Mouse (Mus musculus) layer of hippocampus, postnatal 10 days (tissue): ENCODE results near the gene Pip4k2a. TPM values are rescaled to one million over a fixed set of nuclear protein-coding genes. Genes with fewer than 3 reads are reported as not detected.
A peak's percentile ranks its signal among the peaks of the same experiment; 100 is the strongest.
"Not testable (repeated sequence)": the region's sequence is repeated elsewhere in the genome, so short reads cannot be mapped to it uniquely, and the experiment has no call there.

Source experiments
- DNase-seq, 2 experiments: peaks; one replicate each; pipeline ENCODE4 v3.0.0; 2021; ENCODE audit warnings: low spot score in 2 of 2
- long read RNA-seq: library from polyadenylated mRNA; stranded (forward); transcript quantifications from one replicate; pipeline ENCODE4 v2.0.0, GENCODE M21; 2023
- total RNA-seq, 2 experiments: library from RNA; stranded (reverse); gene quantifications; 2 replicates each; pipeline ENCODE4 v1.2.3; 2021

The Pip4k2a gene
- 10 to 100 TPM; 27.1 to 29.8 TPM for total RNA-seq
- long read RNA-seq, transcript Pip4k2a-201 (10 exons, 3,477 nt) = major isoform, 18 of 28 reads
- long read RNA-seq, partial matches to known transcripts = 2 of 28 reads
- long read RNA-seq, other reads (novel, unspliced or antisense) = 8 of 28 reads

DNA sequence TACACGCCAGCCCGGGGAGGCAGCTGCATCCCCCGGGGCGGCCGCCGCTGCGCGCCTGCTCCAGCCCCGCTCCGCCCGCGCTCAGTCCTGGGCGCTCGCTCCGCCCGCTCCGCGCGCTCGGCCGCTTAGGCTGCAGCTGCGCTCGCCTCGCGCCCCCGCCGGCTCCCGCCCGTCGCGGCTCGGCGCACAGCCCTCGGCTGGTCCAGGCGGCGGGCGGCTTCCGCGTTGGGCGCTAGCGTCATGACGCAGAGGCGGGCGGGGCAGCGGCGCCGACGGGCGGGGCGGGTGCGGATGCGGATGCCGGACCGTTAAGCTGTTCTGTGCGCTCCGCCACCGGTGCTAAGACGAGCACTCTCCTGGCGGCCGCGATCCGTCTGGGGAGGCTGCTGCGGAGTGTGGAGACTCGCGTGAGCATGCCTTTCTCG lies at the start of gene Pip4k2a, which contains the start of gene 4930426L09Rik:
Gene Pip4k2a (minus strand): TSS at position 73 of the 425 bp plus-strand sequence.
Gene 4930426L09Rik (plus strand): TSS at position 290 of the 425 bp plus-strand sequence.
- peak; percentile 91 to 94 for DNase-seq

DNA sequence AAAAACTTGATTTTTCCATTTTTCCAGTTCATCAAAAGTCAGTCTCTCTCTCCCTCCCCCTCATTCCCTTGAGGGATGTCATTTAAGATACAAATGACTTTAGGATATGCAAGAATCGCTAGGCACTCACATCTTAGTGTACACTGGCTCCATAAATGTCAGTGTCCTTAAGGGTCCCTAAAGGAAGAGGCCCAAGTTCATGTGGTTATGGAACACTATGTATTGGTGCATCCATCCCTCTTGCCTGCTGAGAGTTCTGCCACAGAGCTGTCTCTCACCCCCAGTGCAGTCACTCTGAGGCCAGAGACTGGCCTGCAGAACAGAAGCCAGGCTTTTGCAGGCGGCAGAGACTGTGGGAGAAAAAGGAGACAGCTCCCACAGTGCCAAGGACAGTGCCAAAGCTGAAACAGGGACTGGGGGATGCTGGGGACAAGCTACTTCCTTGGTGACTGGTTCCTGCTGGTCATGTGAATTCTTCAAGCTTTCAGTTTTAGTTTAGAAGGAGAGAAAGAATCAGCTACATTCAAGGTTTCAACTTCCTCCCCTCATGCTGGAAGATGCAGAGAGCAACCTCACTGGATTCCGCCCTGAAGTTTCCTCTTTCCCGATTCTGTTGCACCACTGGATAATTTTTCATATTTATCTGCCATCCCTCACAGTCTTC lies 40.1 kb upstream of the Pip4k2a start:
- DNase-seq = no peak

DNA sequence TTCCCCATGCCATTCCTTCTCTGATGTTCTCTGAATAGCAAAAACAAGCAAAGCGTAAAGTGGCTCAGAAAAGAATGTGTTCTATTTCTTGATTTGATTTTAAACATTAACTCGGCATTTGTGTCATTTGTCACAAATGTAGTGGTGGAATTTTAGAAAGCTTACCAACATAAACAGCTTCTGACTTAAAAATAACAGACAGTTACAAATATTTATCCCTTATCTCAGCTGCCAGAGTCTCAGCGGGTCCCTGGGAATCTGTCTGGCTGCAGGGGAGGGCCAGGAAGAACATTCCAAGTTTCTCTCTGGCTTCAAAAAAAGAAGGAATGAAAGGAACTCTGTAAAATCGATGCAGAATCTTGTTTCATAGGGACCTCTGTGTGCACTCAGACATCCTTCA lies 39.5 kb upstream of the Pip4k2a start:
- no peak for DNase-seq

DNA sequence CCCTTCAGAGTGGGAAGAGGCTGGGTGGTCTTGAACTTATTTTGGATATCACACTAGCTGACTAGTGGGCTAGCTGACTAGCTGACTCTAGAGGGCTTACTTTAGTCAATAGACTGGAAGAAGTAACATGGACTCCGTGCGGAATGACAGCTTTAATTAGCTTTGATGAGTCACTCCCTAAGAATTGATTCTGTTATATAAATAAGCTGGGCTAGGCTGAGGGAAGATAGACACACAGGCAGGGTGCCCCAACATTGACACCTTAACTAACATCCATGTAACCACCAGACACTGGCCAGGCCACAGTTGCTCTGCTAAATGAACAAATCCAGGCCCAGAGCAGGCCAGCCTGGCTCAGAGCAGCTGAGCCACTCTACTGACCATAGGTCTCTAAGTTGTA lies 26.9 kb upstream of the Pip4k2a start:
- DNase-seq = no peak

DNA sequence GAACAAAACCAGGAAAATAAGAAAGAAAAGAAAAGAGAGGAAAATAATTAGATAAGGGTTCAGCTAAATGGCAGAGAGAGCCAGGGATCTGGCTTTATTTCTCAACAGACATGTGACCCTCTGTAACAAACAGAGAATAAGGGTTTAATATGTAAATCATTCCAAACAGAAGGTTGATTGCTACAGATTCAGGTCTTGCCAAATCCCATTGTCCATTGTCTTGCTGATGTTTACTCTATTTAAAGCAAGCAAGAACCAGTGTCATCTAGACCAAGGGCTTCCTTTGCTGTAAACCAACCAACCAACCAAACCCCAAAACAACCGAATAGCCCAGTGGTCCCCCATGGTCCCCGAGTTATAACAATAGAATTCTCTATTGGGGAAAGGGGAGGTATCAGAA lies 20.1 kb upstream of the Pip4k2a start:
- DNase-seq = no peak

DNA sequence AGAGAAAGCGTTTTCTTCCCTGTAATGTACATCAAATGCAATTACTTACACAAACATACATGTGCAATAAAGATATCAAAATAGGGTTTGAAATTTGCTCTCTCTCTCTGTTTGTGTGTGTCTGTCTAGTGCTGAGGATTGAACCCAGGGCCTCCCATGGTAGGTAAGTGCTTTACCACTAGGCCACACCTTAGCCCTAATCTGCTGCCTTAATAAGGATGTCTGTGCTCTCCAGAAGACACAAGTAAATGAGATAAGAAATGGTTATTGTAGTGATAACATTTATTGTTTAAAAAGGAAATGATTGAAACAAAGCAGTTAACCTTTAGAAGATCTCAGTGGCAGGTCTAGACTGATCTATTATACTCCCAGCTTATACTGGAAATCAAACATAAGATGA lies 18.9 kb upstream of the Pip4k2a start:
- DNase-seq = no peak

DNA sequence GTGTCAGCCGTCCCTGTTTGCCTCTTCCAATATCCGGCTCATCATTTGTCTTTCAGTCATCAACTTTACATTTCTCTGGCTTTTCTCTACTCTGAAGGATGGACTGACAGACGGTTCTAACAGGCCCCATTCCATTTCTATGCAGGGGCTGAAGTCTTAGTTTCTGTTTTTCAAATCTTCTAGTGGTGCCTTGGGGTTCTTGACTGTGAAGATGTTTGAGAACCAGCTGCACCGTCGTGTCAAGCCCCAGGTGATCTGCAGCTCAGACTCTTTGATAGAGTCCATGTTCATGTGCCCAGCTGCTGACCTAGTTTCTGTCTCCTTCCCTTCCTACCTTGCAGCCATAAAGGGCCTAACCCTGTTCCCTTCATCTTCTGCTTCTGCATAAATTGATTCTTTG lies 18.4 kb upstream of the Pip4k2a start:
- DNase-seq = no peak

DNA sequence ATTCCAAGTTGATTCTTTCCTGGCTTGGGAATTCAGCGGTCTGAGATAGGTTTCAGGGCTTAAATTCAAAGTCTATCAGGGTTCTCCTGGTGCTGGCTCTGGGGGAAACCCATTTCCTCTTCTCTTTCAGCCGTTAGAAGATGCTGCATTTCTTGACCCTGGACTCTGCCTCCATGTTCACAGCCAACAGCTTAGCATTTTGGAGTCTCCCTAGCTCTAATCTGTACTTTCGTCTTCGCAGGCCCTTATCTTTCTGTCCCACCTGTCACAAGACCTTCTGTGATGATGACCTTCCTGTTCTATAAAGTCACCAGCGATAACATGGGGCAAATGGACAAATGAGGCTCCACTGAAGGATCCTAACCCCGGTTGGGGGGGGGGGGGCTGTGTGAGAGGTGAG lies 13.5 kb upstream of the Pip4k2a start:
- DNase-seq = no peak

DNA sequence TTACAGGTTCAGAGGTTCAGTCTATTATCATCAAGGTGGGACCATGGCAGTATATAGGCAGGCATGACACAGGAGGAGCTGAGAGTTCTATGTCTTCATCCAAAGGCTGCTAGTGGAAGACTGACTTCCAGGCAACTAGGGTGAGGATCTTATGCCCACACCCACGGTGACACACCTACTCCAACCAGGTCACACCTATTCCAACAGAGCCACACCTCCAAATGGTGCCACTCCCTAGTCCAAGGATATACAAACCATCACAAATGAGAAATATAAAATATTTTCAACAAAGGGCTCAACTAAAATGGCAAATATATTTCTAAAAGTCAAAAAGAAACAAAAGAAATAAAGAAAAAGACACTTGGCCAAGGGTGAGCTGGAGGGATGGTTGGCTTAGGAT lies 12.6 kb upstream of the Pip4k2a start:
- DNase-seq = not testable (repeated sequence)

DNA sequence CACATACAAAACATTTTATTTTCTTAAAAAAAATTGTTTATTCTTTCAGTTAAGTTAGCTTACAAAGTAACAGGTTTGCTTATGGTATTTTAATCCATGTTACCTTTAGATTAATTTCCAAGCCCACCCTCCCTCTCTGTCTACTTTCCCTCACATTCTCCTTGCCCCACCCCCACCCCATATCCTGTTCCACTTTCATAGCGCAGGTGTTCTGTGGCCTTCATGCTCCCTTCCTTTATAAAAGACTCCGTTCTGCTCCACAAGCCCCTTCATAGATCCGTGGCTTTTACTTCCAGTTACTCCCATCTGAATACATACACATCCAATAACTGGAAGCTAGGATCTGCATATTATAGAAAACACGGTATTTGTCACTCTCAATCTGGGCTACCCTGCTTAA lies 9.7 kb upstream of the Pip4k2a start:
- DNase-seq = no peak

DNA sequence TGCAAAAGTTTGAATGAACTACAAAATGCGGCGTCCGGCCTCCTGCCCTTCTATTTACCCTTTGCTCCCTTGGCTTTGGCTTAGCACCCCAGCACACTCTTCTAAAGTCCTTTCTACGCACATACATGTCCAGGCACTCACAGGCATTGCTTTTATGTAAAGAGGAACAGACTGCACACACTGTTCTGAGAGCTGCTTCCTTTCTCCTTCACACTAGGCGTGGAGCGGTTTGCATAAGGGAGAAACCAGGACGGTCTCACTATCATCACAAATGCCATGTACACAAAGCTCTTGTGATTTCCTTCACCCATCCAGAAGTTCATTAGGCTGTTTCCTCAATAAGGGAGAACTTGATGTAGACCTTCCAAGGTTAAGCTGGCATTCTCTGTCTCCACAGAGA lies 8.2 kb upstream of the Pip4k2a start:
- no peak for DNase-seq

DNA sequence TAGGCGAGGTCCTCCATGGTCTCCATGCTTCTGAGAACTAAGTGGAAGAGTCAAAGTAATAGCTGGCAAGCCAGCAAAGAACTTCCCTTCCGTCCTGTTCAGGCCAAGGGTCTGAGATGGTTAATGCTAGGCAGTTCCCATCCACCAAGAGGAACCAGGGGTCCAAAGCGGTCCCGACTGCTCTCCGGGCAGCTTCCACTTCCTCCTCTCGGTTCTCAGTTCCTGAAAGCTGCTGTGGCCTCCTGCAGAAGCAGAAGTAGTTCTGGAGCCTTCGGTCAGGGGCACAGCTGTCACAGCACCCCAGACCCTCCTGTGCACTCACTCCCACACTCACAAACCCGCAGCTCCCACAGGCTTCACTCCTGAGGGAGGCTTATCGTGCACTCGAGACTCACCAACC lies 6.9 kb upstream of the Pip4k2a start:
- peak in 1 of 2 experiments; percentile 19 for DNase-seq

DNA sequence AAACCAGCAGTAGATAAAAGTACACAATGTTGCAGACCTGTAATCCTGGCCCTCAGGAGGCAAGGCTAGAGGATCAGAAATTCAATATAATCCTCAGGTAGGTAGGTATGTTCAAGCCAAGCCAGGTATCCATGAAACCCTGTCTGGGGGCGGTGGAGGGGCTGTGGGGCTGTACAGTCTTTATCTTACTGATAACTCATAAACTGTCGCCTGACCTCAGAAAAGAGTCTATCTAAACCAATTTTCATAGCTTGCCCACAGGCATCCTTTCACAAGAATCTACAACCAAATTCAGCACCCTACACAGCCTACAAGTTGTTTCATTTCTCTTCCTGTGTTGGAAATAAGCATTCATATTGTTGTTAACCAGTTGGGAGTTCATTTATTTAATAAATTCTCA lies 1.5 kb upstream of the Pip4k2a start:
- DNase-seq = no peak

DNA sequence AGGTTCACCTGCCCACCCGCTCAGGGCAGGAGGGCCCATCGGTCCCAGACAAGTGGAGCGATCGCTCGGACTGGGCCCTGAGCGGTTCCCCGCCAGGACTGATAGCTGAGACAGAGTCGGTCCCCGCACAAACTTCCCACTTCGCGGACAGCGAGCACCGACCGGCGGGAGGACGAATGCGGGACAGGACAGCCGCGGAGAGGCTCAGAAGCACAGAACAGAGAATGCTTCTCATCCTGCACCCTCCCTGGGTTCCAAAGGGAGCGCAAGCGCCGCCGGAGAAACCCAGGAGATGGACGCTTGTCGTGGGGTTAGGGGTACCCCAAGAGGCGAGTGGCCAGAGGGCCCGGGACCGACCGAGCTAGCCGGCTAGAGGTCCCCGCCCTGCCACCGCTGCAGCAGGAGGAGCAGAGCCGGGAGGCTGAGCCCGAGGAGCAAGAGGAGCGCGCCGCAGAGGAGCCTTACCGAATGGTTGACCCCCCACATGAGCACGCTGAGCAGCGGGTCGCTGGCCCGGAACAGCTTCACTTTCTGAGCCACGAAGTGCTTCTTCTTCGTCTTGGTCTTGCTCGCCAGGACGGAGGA lies 447 bp downstream of the Pip4k2a start:
- peak; percentile 56 to 67 for DNase-seq

DNA sequence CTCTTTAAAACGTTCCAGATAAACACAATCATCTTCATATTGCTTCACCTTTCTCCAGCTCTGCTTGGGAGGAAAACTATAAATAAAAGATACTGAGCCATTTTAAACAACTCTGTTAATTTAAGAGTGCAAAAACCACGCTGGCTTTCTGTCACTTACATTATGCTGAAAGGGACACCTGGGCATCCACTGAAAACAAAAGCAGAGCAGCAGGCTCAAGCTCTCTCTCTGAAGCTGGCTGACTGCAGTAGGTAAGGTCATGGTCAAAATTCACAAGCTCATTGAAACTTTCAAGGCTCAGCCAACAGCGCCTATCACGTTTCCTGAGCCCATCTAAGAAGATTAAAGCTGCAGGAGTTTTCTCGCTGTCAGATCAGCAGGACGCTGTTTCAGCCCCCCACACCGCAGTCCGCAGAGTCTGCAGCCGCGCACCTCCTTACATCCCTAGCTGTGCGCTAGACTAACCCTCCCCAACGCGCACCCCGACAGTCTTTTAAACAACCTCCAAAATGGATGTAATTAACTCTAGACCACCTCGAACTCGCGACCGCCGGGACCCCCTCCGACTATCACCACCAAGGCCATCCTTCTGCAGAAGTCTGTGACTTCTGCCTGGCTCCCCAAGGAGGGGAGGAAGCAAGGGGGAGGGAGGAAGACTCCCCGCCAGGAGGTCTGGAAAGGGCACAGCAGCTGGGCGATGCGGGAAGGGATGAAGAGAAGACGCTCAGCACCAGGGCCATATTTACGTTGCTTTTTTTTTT lies 1.3 kb downstream of the Pip4k2a start:
- peak; percentile 19 to 30 for DNase-seq

DNA sequence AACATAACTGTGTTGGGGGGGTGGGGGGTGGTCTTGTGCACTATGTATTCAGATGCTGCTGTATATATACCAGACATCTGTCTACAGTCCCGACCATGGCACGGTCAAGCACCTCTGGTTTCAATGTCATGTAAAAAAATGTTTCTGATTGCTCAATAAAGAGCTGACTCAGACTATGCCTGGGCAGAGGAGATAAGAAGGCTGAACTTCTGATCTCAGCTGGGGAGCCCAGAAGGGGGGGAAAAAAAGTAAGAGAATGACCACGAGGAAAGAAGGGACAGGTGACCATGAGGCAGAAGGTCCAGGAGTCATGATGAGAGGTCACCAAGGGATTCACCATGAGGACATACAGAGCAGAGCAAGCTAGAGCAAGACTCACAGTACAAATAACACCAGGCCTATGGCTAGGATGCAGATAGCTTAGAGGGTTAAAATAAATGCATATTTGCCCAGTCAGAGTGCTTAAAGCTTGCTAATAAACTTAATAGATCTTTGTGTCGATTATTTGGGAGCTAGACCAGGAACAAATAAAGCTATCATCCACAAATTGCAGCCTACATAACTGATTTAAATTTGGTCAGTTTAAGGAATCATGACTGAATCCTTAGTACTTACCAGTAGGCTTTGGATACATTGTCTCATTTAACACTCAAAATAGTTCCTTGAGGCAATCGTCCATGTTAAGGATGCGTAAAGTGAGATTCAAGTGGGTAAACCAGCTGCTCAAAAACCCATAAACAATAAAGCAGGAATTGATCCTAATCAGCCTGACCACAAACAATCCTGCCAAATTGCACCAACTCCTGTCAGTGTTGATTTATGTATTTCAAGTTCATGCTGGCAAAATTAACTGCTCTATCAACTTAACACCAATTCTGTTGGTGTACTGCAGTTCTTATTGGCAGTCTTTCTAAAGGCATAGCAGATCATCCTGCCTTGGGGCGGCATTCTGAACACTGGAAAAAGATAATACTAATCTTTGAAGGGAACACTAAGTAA lies 5.1 kb downstream of the Pip4k2a start:
- DNase-seq = no peak

DNA sequence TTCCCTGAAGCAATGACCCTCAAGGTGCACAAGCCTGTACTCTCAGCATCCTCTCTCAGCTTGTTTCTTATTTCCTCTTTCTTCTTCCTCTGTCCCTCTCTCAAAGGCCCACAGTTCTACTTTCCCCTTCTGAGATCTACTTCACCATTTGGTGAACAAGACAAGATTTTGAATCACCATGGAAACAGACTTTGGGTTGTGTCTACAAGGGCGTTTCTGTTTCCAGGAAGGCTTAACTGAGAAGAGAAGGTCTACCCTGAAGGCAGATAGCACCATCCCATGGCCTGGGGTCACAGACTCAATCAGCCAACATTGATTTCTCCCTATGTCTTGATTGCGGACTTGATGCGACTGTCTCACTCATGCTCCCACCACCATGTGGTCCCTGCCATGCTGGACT lies 9.0 kb downstream of the Pip4k2a start:
- no peak for DNase-seq

DNA sequence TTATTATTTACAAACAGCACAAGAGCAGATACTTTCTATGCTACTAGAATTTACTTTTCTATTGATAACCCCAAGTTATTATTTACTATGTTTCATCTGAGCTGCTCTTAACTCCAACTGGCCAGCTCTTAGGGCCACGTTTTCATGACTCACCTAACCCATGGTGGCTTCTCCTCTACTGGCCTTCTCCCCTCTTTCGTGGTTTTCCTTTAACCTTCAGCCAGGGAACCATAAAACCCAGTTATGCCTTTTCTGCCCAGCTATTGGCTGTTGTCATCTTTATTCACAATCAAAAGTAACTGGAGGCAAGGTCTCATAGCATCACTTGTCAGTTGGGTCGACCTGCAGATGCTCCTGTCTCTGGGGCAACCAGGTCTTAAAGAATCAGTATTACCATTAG lies 12.4 kb downstream of the Pip4k2a start:
- DNase-seq = no peak

DNA sequence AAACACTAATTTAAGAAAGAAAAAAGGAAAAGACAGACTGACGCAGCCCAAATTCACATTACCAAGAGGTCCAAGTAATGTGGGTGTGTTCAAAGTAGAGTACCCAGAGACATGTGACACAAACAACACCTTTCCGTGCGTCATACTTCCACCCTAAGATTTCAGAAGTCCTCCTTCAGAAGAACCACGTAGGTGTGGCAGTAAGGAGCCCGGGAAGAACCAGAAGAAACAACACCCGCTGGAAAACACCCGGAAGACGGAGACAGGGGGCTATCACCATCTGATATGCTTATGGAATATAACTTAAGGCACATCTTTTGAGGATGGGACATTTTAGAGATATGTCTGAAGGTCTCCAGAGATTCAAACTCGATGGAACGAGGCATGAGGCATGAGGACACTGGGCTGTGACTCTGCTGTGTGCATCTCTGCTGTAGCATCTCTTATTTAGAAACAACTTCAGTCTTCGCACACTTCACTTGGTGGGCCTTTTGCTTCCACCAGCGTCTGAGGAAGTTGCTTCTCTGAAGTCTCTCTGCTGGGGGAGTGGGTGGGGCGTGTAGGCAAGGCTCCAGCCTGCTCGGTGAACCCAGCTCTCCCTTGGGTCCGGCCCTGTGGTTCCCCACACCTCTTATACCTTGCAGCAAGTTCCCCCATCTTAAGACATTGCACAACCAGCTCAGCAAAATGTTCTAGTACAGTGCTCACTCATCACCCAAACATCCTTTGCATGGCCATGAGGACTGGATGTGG lies 13.7 kb downstream of the Pip4k2a start:
- no peak for DNase-seq

DNA sequence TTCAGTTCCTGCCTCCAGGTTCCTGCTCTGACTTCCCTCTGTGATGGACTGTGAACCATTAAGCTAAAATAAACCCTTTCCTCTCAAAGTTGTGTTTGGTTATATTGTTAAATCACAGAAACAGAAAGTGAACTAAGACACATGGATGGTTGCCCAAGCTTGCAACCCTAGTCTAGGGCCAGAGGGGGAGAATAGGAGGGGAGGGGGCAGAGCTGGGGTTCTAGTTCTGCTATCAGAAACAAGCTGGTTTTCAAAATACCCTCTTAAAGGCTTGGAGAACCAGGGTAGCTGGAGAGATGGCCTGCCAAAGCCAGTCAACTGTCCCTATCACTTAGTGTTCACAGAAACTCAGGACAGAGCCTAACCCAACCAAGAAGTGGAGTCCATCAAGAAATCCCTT lies 14.4 kb downstream of the Pip4k2a start:
- no peak for DNase-seq
